19 mouse cellular contexts compared by ENCODE assay signal in the genomic region with DNA sequence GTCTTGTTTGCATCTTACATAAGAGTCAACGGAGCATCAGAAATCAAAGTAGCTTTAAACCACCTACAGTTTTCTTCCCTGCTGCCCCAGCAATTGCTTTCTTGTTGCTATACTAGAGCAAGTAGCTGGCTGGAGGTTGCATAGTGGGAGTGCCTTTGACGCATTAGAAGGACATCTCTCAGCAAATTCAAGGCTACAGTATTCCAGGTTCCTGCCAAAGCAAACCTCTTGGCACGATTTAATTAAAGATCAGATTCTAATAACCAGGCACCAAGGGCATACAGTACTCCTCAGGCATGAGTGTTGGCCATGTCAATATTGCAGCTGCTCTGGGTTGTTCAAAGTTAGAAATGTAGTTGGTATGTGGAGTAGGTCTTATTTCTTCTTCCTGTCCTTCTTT.
A peak's percentile ranks its signal among the peaks of the same experiment; 100 is the strongest.
DNase-seq lines count a peak whose midpoint lies in the region; ATAC-seq lines count a peak whose summit lies in the region.
"Had no signal": no experiment of that assay in that cellular context is flagged by ENCODE, and none has a peak within 500 bp of the region (broad histone marks: within the 10 kb centered on the region; RNA-seq: fewer than 3 reads in every experiment).

No protein-coding gene starts in this region.

- DNase-seq in frontal cortex, adult 2 months (ENCODE audit: extremely low spot score in 1 of 2, low spot score in 1 of 2): no peak
- peak; percentile 28 for DNase-seq in adrenal gland, postnatal 10 days
- peak; percentile 11 for DNase-seq in gastrocnemius, postnatal 14 days
- DNase-seq in lung, postnatal 14 days: peak; percentile 7
- no peak for DNase-seq in right cerebral cortex, postnatal 25 days
- no peak for DNase-seq in urinary bladder, adult 18-20 months (ENCODE audit: low spot score in 2 of 2)
- DNase-seq in heart, adult 8-10 months (ENCODE audit: low spot score): no peak
- DNase-seq: cerebellum, adult 11 months; cerebellum, postnatal 25 days; embryo, embryonic 11 days; forebrain, postnatal 0 days; kidney, adult 2 months; kidney, postnatal 10 days; lung, embryonic 14.5 days; midbrain, embryonic 14.5 days; thymus, postnatal 36 days had no signal

- ATAC-seq in frontal cortex, adult (ENCODE audit: low TSS enrichment): peak; percentile 52; the same call in 1 of the 2 replicates
- ATAC-seq: activated CD4-positive, CD25-positive, alpha-beta regulatory T cell, adult 4 months; forebrain, postnatal 0 days; inflammation-experienced regulatory T-cells, adult 6 months had no signal

- intact Hi-C loops in gastrocnemius, postnatal 14 days (cut with DNase I; ENCODE audit: low total_unique reads): no loop called here

Comparison
In these comparisons a context has a peak if more than half of its experiments do, and no peak if none do; other contexts are left out.
1. DNase-seq: peak in adrenal gland, postnatal 10 days (single experiment), gastrocnemius, postnatal 14 days (single experiment) and lung, postnatal 14 days (single experiment); none in frontal cortex, adult 2 months (0 of 2), right cerebral cortex, postnatal 25 days (single experiment), urinary bladder, adult 18-20 months (0 of 2) and heart, adult 8-10 months (single experiment).